Mouse (Mus musculus) testis, adult 2 months (tissue): ENCODE results near the gene Clstn3. TPM values are rescaled to one million over a fixed set of nuclear protein-coding genes. Genes with fewer than 3 reads are reported as not detected.
"Not testable (repeated sequence)": the region's sequence is repeated elsewhere in the genome, so short reads cannot be mapped to it uniquely, and the experiment has no call there.

Experiments used
- H3K27ac ChIP-seq: fragments of 200-500 bp; 2 replicates; pipeline ENCODE4 v1.5.1; 2012; ENCODE audit warnings: low read depth, low read length; ENCODE audit not compliant: control insufficient read depth, insufficient read depth
- H3K27me3 ChIP-seq: fragments of 200-500 bp; 2 replicates; pipeline ENCODE4 v1.6.1; 2012; ENCODE audit warnings: mild to moderate bottlenecking, low read length, moderate library complexity; ENCODE audit not compliant: control insufficient read depth, insufficient read depth
- H3K36me3 ChIP-seq: fragments of 200-500 bp; 2 replicates; pipeline ENCODE4 v1.6.1; 2012; ENCODE audit warnings: mild to moderate bottlenecking, low read length; ENCODE audit not compliant: control insufficient read depth, insufficient read depth
- H3K4me1 ChIP-seq: fragments of 200-500 bp; 2 replicates; pipeline ENCODE4 v1.6.1; 2012; ENCODE audit warnings: low read length; ENCODE audit not compliant: control insufficient read depth, insufficient read depth
- H3K4me3 ChIP-seq: fragments of 200-500 bp; 2 replicates; pipeline ENCODE4 v1.5.1; 2012; ENCODE audit warnings: low read depth, mild to moderate bottlenecking, low read length, moderate library complexity, mixed read lengths; ENCODE audit not compliant: control insufficient read depth
- CTCF ChIP-seq: fragments of 200-500 bp; IDR thresholded peaks from 2 replicates; pipeline ENCODE4 v1.5.1; 2012; ENCODE audit warnings: low read depth, mild to moderate bottlenecking, inconsistent platforms, low read length, moderate library complexity; ENCODE audit not compliant: control insufficient read depth, insufficient read depth, insufficient replicate concordance
- POLR2A ChIP-seq: fragments of 200-500 bp; IDR thresholded peaks from 2 replicates; pipeline ENCODE4 v1.6.1; 2012; ENCODE audit warnings: low read depth, mild to moderate bottlenecking, inconsistent platforms, low read length, moderate library complexity; ENCODE audit not compliant: control insufficient read depth
- polyA plus RNA-seq: library from polyadenylated mRNA; depleted of rRNA; stranded (reverse); fragments of >200 nt; gene quantifications from 2 replicates; pipeline ENCODE4 v1.2.3, GENCODE M21; 2012

Gene Clstn3
- polyA plus RNA-seq, 1 experiment: 4.7 TPM

GRCm38 (mm10) chr6:124430784-124431495, 33.7 kb downstream of the Clstn3 start:
- TF ChIP-seq POLR2A (no peak), CTCF (no peak)
- H3K27me3 ChIP-seq: no peaks in the 10 kb centered on the region
- no peaks in the 10 kb centered on the region for H3K36me3 ChIP-seq
- H3K4me3 ChIP-seq: no peak overlapping the region
- no peaks in the 10 kb centered on the region for H3K4me1 ChIP-seq
- H3K27ac ChIP-seq: no peak overlapping the region

DNA sequence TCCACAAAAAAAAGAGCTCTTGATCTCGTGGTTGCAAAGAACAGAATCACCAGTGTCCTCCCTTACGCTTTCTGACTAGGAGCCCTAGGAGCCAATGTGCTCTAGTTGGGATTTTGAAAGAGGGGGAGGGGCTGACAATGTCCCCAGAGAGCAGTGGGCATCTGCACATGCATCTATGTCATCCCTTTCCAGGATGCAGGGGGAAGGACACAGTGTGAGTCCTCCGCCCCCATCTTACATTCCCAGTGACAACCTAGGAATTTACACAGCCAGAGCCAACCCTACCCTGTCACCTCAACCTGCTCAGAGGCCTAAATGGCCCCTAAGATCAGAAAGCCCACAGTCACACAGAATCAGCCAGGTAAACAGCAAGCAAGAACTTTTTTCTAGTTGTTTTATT, 34.2 kb downstream of the Clstn3 start:
- TF ChIP-seq CTCF (no peak), POLR2A (no peak)
- H3K4me1 ChIP-seq: no peaks in the 10 kb centered on the region
- H3K4me3 ChIP-seq: no peak overlapping the region
- H3K27me3 ChIP-seq: no peaks in the 10 kb centered on the region
- H3K36me3 ChIP-seq: no peaks in the 10 kb centered on the region
- no peak overlapping the region for H3K27ac ChIP-seq

- Histone ChIP-seq H3K4me3 (no peak overlapping the region), H3K36me3 (no peaks in the 10 kb centered on the region), H3K4me1 (no peaks in the 10 kb centered on the region), H3K27me3 (no peaks in the 10 kb centered on the region), H3K27ac (no peak overlapping the region)
- TF ChIP-seq POLR2A: no peak
- TF ChIP-seq CTCF: no peak
These were observed 36.6 kb downstream of the Clstn3 start for GRCm38 (mm10) chr6:124427791-124428576.

- Histone ChIP-seq H3K27ac (no peak overlapping the region), H3K27me3 (no peaks in the 10 kb centered on the region), H3K4me3 (no peak overlapping the region), H3K36me3 (no peaks in the 10 kb centered on the region), H3K4me1 (no peaks in the 10 kb centered on the region)
- no peak for TF ChIP-seq CTCF
- TF ChIP-seq POLR2A: no peak
These were observed 37.3 kb downstream of the Clstn3 start for GRCm38 (mm10) chr6:124427289-124427688.

DNA sequence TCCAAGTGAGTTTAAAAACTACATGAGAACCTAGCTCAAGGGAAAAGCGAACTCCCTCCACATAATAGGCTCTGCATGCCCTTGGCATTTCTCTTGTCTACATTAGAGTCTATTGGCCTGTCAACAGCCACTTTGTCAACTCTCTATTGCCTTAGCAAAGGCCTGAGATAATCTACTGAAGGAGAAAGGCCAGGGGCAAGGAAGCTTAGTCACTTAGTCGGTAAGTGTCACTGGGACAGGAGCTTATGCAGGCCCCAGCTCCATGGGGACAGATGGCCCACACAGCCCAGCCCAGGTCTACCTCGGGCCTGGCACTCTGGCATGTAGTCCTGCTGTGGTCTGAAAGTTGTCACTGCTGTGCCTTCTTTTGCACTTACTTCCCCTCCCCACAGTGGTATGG, 38.0 kb downstream of the Clstn3 start:
- H3K36me3 ChIP-seq: no peaks in the 10 kb centered on the region
- H3K4me1 ChIP-seq: no peaks in the 10 kb centered on the region
- H3K27ac ChIP-seq: no peak overlapping the region
- no peak for TF ChIP-seq CTCF
- no peak; the same call in 1 of the 2 replicates for TF ChIP-seq POLR2A
- H3K27me3 ChIP-seq: no peaks in the 10 kb centered on the region
- no peak overlapping the region for H3K4me3 ChIP-seq

DNA sequence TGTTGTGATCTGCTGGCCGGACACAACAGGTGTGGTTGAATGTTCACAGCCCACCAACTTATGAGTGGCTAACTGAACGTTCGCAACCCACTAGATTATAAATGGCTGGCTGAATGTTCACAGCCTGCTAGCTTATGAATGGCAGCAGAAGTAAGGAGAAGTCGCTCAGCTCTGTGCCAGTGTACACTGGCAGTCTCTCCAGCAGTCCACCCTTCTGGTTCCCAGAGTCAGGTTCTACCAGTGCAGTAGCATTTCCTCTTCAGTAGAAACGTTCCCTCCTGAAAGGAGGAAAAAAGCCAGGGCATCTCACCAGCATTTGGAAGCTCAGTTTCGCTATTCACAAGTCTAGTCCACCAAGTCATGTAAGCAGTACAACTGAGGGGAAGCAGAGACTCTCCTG, 39.1 kb downstream of the Clstn3 start:
- H3K27me3 ChIP-seq: no peaks in the 10 kb centered on the region
- no peak overlapping the region for H3K27ac ChIP-seq
- no peak overlapping the region for H3K4me3 ChIP-seq
- no peaks in the 10 kb centered on the region for H3K4me1 ChIP-seq
- H3K36me3 ChIP-seq: no peaks in the 10 kb centered on the region
- TF ChIP-seq POLR2A: no peak
- no peak for TF ChIP-seq CTCF

- not testable (repeated sequence) for H3K4me3 ChIP-seq, H3K36me3 ChIP-seq, H3K27ac ChIP-seq, H3K27me3 ChIP-seq, H3K4me1 ChIP-seq
These were observed 39.6 kb downstream of the Clstn3 start for GRCm38 (mm10) chr6:124425042-124425441.
